Mouse (Mus musculus) lung, embryonic 16.5 days (tissue): ENCODE results near the gene Tmem19. TPM values are rescaled to one million over a fixed set of nuclear protein-coding genes. Genes with fewer than 3 reads are reported as not detected.

Experiments
- ATAC-seq: fragments of 200-750 bp; cut with Nextera tagmentation; 2 replicates; pipeline ENCODE4 v1.8.0; 2017; ENCODE audit warnings: low read depth, mild to moderate bottlenecking, moderate library complexity
- H3K27ac ChIP-seq: fragments of 300-500 bp; sonication (generic); 2 replicates; pipeline ENCODE4 v1.5.1; 2014; ENCODE audit warnings: mild to moderate bottlenecking, control low read depth, low read length
- H3K27me3 ChIP-seq: fragments of 300-500 bp; sonication (generic); 2 replicates; pipeline ENCODE4 v1.6.1; 2014; ENCODE audit warnings: low read depth, low read length, mixed read lengths; ENCODE audit not compliant: control insufficient read depth, insufficient read depth
- H3K36me3 ChIP-seq: fragments of 300-500 bp; sonication (generic); 2 replicates; pipeline ENCODE4 v1.6.1; 2014; ENCODE audit warnings: low read length; ENCODE audit not compliant: control insufficient read depth, insufficient read depth
- H3K4me1 ChIP-seq: fragments of 300-500 bp; sonication (generic); replicated peaks from 2 replicates; pipeline ENCODE4 v1.6.1; 2014; ENCODE audit warnings: low read length, mixed read lengths; ENCODE audit not compliant: control insufficient read depth, insufficient read depth
- H3K4me2 ChIP-seq: fragments of 300-500 bp; sonication (generic); 2 replicates; pipeline ENCODE4 v1.6.1; 2014; ENCODE audit warnings: low read depth, low read length, control low read depth
- H3K4me3 ChIP-seq: fragments of 300-500 bp; sonication (generic); 2 replicates; pipeline ENCODE4 v1.5.1; 2014; ENCODE audit warnings: mild to moderate bottlenecking, low read length, control low read depth
- H3K9ac ChIP-seq: fragments of 300-500 bp; sonication (generic); 2 replicates; pipeline ENCODE4 v1.6.1; 2014; ENCODE audit warnings: low read length, control low read depth
- H3K9me3 ChIP-seq: fragments of 300-500 bp; sonication (generic); 2 replicates; pipeline ENCODE4 v1.6.1; 2016; ENCODE audit warnings: low read length; ENCODE audit not compliant: control insufficient read depth
- WGBS: fragments of 180-500 bp; shearing (Covaris S2); extraction: QIAGEN DNeasy Blood & Tissue Kit; methylation state at CpG from one replicate; pipeline ENCODE4 v1.1.7; 2014; 5-methylcytosine and 5-hydroxymethylcytosine counted together
- polyA plus RNA-seq: library from polyadenylated mRNA; unstranded; fragments of >200 nt; fragmentation: Nextera tagmentation; extraction: Ambion mirVana; gene quantifications from 2 replicates; pipeline ENCODE4 v1.2.1, GENCODE M21; 2015

The Tmem19 gene
- polyA plus RNA-seq, 1 experiment from 2014 or later: 28.9 TPM

DNA sequence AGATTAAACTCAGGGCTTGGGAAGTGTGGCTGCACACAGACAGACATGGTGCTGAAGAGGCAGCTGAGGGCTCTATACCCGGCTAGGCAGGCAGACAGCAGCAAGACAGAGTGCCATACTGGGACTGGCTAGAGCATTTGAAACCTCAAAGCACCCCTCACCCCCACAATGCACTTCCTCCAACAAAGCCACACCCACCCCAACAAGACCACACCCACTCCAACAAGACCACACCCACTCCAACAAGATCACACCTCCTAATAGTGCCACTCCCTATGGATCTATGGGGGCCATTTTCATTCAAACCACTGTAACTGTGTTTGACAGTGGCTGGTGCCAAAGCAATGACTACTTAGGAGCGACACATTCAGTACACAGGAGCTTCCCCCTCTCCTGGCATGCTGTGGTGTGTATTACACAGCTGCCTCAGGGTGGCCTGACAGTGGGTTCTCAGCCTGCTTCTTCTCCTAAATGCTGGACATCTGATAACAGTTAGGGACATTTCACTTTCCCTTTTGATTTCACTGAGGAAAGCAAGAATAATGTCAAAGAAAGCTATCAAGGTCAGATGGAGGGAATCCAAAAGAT lies 11.4 kb downstream of the Tmem19 start:
- Histone ChIP-seq H3K4me3 (no peak overlapping the region), H3K36me3 (no peaks in the 10 kb centered on the region; the same call in 1 of the 2 replicates), H3K27ac (no peak overlapping the region), H3K9me3 (no peaks in the 10 kb centered on the region), H3K9ac (no peak overlapping the region), H3K4me1 (no peaks in the 10 kb centered on the region), H3K27me3 (no peaks in the 10 kb centered on the region), H3K4me2 (no peak overlapping the region)
- ATAC-seq: no peak
- WGBS: 52% methylated on average over 2 of the region's 2 CpGs

DNA sequence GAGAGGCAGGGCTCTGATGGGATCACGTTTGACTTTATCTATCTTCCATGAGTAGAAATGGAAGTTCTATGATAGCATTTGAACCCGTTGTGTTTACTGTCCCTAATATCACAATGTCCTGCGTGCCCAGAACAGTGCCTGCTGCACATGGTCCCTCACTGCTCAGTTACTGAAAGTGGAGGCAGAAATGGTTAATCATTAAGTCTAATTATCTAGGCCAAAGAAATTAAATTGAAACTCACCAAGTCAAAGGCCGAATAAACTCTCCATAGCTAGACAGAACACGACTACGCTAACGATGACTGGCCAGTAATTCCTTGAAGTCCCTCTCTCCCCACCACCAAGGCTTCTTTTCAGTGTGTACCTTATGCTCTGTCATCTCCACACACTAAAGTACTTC lies 12.8 kb downstream of the Tmem19 start:
- H3K4me2 ChIP-seq: no peak overlapping the region
- H3K9me3 ChIP-seq: no peaks in the 10 kb centered on the region
- peaks cover 2% of the 10 kb centered on the region; the same call in 1 of the 2 replicates for H3K36me3 ChIP-seq
- ATAC-seq: no peak
- H3K4me1 ChIP-seq: no peaks in the 10 kb centered on the region
- H3K9ac ChIP-seq: no peak overlapping the region
- no peaks in the 10 kb centered on the region for H3K27me3 ChIP-seq
- H3K27ac ChIP-seq: no peak overlapping the region
- 85% methylated on average over 7 of the region's 7 CpGs for WGBS
- H3K4me3 ChIP-seq: no peak overlapping the region

DNA sequence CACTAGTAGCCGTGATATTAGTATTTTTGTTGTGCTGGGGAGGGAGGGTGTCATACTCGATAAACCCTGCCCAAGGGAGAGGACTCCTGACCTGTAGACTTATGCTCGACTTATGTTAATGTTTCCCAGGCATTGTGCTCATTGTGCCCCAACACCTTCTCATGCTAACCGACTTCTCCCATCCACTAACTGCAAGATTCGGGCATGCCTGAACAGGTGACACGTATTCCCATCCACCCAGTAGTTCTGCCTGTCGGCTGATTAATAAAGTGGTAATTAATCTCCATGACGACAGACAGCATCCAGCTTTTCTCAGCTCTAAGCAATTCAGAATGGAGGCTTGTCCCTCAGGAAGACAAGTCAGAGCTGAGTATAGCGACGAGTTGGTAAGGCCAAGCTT lies 13.3 kb downstream of the Tmem19 start:
- Histone ChIP-seq H3K4me1 (no peaks in the 10 kb centered on the region), H3K27ac (no peak overlapping the region), H3K4me2 (no peak overlapping the region), H3K9me3 (no peaks in the 10 kb centered on the region), H3K4me3 (no peak overlapping the region), H3K36me3 (peaks cover 2% of the 10 kb centered on the region; the same call in 1 of the 2 replicates), H3K27me3 (no peaks in the 10 kb centered on the region), H3K9ac (no peak overlapping the region)
- 65% methylated on average over 10 of the region's 10 CpGs for WGBS
- no peak for ATAC-seq

DNA sequence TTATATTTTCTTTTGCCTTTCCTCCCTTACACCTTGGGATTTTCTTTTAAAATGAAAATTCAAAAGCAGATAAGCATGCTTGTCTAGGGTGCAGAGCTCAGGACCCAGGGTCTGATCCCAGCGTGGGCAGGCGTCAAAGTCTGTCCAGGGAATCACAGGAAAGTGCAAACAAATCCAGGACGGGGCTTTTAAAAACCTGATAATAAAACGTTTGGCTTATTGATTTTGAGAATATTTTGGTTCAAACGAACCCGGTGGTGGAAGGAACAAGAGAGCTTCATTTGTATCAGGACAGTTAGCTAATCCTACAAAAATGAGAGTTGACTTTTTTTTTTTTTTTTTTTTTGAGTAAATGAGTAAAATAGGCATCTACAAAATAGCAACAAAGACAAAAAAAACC lies 14.2 kb downstream of the Tmem19 start:
- H3K4me3 ChIP-seq: no peak overlapping the region
- no peaks in the 10 kb centered on the region for H3K9me3 ChIP-seq
- no peaks in the 10 kb centered on the region for H3K27me3 ChIP-seq
- H3K4me1 ChIP-seq: no peaks in the 10 kb centered on the region
- no peak for ATAC-seq
- peaks cover 7% of the 10 kb centered on the region; the same call in 1 of the 2 replicates for H3K36me3 ChIP-seq
- no peak overlapping the region for H3K4me2 ChIP-seq
- WGBS: 66% methylated on average over 6 of the region's 6 CpGs
- H3K9ac ChIP-seq: no peak overlapping the region
- H3K27ac ChIP-seq: no peak overlapping the region

DNA sequence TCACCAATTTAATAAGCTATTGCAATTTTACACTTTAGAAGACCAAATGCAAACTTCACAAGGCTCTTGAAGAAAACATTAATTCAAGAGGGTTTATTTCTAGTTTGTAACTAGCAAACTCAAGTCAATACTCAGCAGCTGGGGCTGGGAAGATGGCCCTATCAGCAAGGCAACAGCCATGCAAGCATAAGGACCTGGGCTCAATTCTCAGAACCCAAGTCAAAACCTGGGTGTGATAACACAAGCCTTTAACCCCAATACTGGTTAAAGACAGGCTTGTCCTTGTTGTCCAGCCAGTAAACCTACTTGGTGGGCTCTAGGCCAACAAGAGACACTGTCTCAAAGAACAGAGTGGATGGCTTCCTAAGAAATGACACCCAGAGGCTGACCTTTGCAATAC lies 15.9 kb downstream of the Tmem19 start:
- no peak overlapping the region for H3K27ac ChIP-seq
- no peak overlapping the region for H3K9ac ChIP-seq
- H3K36me3 ChIP-seq: peaks cover 18% of the 10 kb centered on the region
- no peaks in the 10 kb centered on the region for H3K4me1 ChIP-seq
- H3K4me3 ChIP-seq: no peak overlapping the region
- H3K27me3 ChIP-seq: no peaks in the 10 kb centered on the region
- no peak overlapping the region for H3K4me2 ChIP-seq
- no peak for ATAC-seq
- no peaks in the 10 kb centered on the region for H3K9me3 ChIP-seq

DNA sequence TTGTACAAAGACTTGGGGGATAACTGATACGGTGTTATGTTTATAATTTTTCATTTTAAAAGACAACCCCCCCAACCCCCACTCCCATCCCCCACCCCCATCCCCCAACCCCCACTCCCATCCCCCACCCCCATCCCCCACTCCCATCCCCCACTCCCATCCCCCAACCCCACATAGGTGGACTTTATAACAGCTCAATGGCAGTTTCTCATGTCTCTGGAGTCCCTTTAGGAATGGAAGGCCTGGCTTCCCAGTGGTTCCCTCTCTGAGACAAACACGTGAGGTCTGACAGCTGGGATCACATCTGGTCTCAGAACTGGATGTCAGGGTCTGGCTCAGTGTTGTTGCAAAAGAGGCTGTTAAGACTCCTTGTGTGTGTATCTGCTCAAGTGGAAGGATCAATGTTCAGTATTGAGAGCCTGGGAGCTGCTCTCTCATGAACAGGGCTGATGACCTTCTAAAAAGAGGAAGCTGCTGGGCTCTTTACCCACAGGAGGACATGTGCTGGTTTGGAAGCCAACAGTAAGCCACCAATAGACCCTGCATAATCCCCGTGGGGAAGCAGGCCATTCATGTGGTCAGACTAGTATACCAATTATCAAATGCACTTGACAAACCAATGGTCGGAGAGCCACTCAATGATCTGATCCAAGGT lies 19.4 kb downstream of the Tmem19 start:
- Histone ChIP-seq H3K27ac (no peak overlapping the region), H3K27me3 (no peaks in the 10 kb centered on the region), H3K4me2 (no peak overlapping the region), H3K4me1 (no peaks in the 10 kb centered on the region), H3K4me3 (no peak overlapping the region), H3K9ac (no peak overlapping the region), H3K36me3 (peaks cover 18% of the 10 kb centered on the region), H3K9me3 (no peaks in the 10 kb centered on the region)
- WGBS: 80% methylated on average over 4 of the region's 4 CpGs
- no peak for ATAC-seq

DNA sequence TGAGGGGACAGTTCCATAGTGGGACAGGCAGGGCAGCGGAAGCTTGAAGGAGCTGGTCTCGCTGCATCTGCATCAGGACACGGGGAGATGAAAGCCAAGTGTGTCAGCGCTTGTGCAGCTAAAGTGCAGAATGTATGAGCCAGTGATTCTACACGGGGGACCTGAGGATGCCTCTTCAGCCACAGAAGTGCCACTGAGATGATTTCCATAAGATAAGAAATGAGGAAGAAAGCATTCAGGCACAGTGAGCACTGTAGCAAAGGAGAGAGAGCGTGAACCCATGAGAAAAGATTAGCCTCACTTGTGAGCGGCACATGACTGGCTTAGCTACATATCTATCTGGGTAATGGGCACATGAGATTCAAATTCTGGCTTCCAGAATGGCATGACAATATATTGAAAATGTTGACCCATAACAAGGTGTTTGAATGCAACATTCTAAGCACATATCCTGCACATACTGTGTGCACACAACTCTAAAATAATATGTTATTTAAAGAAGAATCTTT lies 22.4 kb downstream of the Tmem19 start:
- H3K9ac ChIP-seq: no peak overlapping the region
- H3K27ac ChIP-seq: no peak overlapping the region
- H3K36me3 ChIP-seq: peaks cover 16% of the 10 kb centered on the region
- H3K4me3 ChIP-seq: no peak overlapping the region
- H3K4me2 ChIP-seq: no peak overlapping the region
- H3K9me3 ChIP-seq: no peaks in the 10 kb centered on the region
- no peaks in the 10 kb centered on the region for H3K4me1 ChIP-seq
- WGBS: 85% methylated on average over 7 of the region's 7 CpGs
- no peaks in the 10 kb centered on the region for H3K27me3 ChIP-seq
- ATAC-seq: no peak

DNA sequence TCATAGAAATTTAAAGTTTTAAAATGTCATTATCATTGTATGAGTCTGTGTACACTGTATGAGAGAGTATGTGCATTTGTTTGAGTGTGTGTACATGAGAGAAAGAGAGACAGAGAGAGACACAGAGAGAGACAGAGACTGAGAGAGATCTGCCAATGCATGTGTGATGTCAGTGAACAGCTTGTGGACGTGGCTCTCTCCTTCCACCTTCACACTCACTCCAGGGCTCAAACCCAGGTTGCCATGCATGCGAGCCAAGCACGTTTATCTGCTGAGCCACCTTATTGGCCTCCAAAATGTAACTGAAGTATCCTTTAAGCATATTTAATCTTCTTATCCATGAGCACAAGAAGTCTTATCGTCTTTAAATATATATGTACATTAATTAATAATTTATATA lies 25.4 kb downstream of the Tmem19 start:
- Histone ChIP-seq H3K4me2 (no peak overlapping the region), H3K27ac (no peak overlapping the region), H3K4me3 (no peak overlapping the region), H3K36me3 (peaks cover 3% of the 10 kb centered on the region), H3K27me3 (no peaks in the 10 kb centered on the region), H3K9me3 (no peaks in the 10 kb centered on the region), H3K9ac (no peak overlapping the region), H3K4me1 (no peaks in the 10 kb centered on the region)
- ATAC-seq: no peak
- 72% methylated on average over 4 of the region's 4 CpGs for WGBS

DNA sequence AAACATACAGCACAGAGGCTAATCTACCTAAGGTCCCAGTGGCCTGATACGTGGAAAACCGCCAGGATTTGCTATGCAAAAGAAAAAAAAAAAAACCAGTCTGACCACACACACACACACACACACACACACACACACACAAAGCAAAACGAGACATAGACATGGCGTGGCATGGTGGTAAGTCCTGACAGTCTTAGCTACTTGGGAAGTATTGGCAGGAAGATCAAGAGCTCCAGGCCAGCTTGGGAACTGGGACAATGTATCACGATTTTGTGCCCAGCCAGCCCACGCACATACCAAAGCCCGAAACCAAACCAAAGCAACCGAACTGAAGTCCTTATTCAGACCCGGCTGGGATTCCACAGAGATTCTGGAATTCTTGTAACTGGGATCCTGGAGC lies 28.8 kb downstream of the Tmem19 start:
- Histone ChIP-seq H3K36me3 (no peaks in the 10 kb centered on the region), H3K27me3 (no peaks in the 10 kb centered on the region), H3K4me1 (no peaks in the 10 kb centered on the region), H3K4me2 (no peak overlapping the region), H3K9ac (no peak overlapping the region), H3K9me3 (no peaks in the 10 kb centered on the region), H3K4me3 (no peak overlapping the region), H3K27ac (no peak overlapping the region)
- ATAC-seq: no peak
- WGBS: 61% methylated on average over 9 of the region's 9 CpGs
